Mouse (Mus musculus) MEL (cell line): ENCODE results near the gene Olfr58.

ENCODE experiments used
- CTCF ChIP-seq, 3 experiments: IDR thresholded peaks in 2 of 3; conservative IDR thresholded peaks in 1 of 3; 2 replicates each; pipeline ENCODE4 v1.5.1; 2011 to 2012; ENCODE audit warnings: low read length in 3 of 3, low read depth in 2 of 3, mild to moderate bottlenecking in 2 of 3, improper control_type of control experiment in 1 of 3, inconsistent platforms in 1 of 3, mixed read lengths in 1 of 3, moderate library complexity in 1 of 3; ENCODE audit not compliant: control insufficient read depth in 1 of 3, insufficient read depth in 1 of 3, poor library complexity in 1 of 3, severe bottlenecking in 1 of 3
- EP300 ChIP-seq, 2 experiments: IDR thresholded peaks; 2 replicates each; pipeline ENCODE4 v1.6.1; 2011; ENCODE audit warnings: improper control_type of control experiment in 2 of 2, low read length in 2 of 2, low read depth in 1 of 2, mild to moderate bottlenecking in 1 of 2
- GABPA ChIP-seq: IDR thresholded peaks from 2 replicates; pipeline ENCODE4 v1.6.1; 2012; ENCODE audit warnings: low read depth, mild to moderate bottlenecking, inconsistent platforms, low read length, improper control_type of control experiment, moderate library complexity
- MAZ ChIP-seq: IDR thresholded peaks from 2 replicates; pipeline ENCODE4 v1.6.1; 2012; ENCODE audit warnings: low read depth, mild to moderate bottlenecking, inconsistent platforms, low read length, improper control_type of control experiment
- POLR2A ChIP-seq, 2 experiments: IDR thresholded peaks; 2 replicates each; pipeline ENCODE4 v1.6.1; 2011 to 2012; ENCODE audit warnings: low read length in 2 of 2, mild to moderate bottlenecking in 2 of 2, control low read depth in 1 of 2, improper control_type of control experiment in 1 of 2, low read depth in 1 of 2, moderate library complexity in 1 of 2; ENCODE audit not compliant: control insufficient read depth in 1 of 2, insufficient read depth in 1 of 2, poor library complexity in 1 of 2
- POLR2AphosphoS2 ChIP-seq: IDR thresholded peaks from 2 replicates; pipeline ENCODE4 v1.6.1; 2011; ENCODE audit warnings: low read length, improper control_type of control experiment
- USF1 ChIP-seq: IDR thresholded peaks from 2 replicates; pipeline ENCODE4 v1.6.1; 2014; ENCODE audit warnings: low read depth, mild to moderate bottlenecking, inconsistent platforms, low read length, improper control_type of control experiment, moderate library complexity

- no peak for TF ChIP-seq CTCF (IDR thresholded peaks at IDR 0.05 in 2 of 3, conservative IDR thresholded peaks at IDR 0.05 in 1 of 3; ENCODE audit: control insufficient read depth in 1 of 3, insufficient read depth in 1 of 3, low read depth in 2 of 3, low read length in 3 of 3, poor library complexity in 1 of 3, severe bottlenecking in 1 of 3)
- TF ChIP-seq MAZ = no peak
- no peak for TF ChIP-seq EP300 (IDR thresholded peaks at IDR 0.05; ENCODE audit: low read depth in 1 of 2, low read length in 2 of 2)
- TF ChIP-seq POLR2A (IDR thresholded peaks at IDR 0.05; ENCODE audit: control insufficient read depth in 1 of 2, insufficient read depth in 1 of 2, low read depth in 1 of 2, low read length in 2 of 2, poor library complexity in 1 of 2) = no peak
- no peak for TF ChIP-seq POLR2AphosphoS2
- no peak for TF ChIP-seq GABPA
- TF ChIP-seq USF1 = no peak
Observed at GRCm38 (mm10) chr9:19779983-19780382, at the start of gene Olfr58.
